Mouse (Mus musculus) activated CD4-positive, CD25-positive, alpha-beta regulatory T cell, adult 4 months (primary cell): ENCODE measurements around the gene Enoph1. TPM values are rescaled to one million over a fixed set of nuclear protein-coding genes. Genes with fewer than 3 reads are reported as not detected.

Experiments
- ATAC-seq: one replicate; pipeline ENCODE4 v1.8.0; 2017
- polyA plus RNA-seq, 2 experiments: library from polyadenylated mRNA; unstranded; fragments of 100-300 nt; shearing (Covaris generic); gene quantifications; one replicate each; pipeline ENCODE4 v1.2.1; 2017

The Enoph1 gene
- polyA plus RNA-seq = 10 to 100 TPM; 31.5 to 33.1 TPM

DNA sequence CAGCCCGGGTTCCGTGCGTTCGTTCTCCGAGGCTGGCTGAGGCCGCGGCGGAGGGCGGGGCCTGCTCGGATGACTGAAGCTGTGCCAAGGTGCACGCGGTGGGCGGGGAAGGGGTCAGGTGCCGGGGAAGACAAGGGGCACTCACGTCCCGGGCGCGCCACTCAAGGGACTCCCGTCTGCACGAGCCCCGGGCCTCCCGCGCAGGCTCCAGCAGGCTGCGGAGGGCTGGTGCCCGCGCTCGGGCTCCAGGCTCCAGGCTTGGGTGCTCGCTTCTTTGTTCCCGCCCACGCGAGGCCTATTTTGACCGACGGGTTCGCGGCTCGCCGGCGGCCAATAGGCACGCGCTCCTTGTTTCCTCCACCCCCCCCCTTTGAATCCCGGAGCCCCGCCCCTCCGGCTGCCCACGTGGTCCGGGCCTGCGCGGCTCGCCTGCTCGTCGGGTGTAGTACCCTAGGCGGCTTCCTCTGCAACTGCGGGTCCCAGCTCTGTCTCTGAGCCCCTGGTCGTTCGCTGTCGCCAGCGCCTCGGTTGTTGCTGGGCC, at the start of gene Enoph1, which contains the start of gene Hnrnpdl:
Enoph1 (plus strand) TSS at position 384 of the 541 bp plus-strand sequence.
Hnrnpdl (minus strand) TSS at position 63 of the 541 bp plus-strand sequence.
- peak; percentile 60 for ATAC-seq

DNA sequence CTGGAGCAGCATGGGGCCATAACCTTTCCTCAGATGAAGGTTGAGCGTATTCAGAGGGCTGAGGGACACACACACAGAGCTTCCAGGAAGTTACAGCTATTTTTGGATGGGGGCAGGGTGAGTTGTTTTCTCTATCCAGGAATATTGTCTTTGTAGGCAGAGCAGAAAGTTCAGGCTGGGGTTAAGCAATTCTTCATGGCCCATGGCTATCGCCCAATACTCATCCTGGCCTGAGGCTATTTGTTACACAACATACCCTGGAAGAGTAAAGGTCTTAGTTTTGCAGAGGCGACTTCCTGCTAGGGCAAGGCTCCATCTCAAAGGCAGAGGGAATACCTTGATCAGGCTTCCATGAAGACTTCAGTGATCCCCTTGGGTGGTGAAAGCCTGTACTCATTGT, 45.6 kb upstream of the Enoph1 start:
- ATAC-seq = no peak

DNA sequence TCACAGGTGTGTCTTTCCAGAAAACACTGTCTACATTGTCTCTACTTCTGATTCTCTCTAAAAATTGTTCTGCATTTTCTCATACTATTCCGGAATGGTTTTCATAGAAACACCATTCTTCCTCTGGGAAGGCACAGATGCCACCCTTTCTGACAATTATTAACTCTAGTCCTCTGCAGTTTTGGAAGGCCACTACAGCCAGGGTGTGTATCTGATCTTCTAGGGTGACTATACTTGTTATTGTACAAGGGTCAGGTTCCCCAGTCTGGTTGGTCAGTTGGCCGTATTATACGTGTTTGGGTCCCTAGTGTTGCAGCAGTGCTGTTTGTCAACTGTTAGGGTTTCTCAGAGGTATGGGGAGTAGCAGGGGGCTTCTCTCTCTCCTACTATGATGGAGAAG, 45.1 kb upstream of the Enoph1 start:
- no peak for ATAC-seq

DNA sequence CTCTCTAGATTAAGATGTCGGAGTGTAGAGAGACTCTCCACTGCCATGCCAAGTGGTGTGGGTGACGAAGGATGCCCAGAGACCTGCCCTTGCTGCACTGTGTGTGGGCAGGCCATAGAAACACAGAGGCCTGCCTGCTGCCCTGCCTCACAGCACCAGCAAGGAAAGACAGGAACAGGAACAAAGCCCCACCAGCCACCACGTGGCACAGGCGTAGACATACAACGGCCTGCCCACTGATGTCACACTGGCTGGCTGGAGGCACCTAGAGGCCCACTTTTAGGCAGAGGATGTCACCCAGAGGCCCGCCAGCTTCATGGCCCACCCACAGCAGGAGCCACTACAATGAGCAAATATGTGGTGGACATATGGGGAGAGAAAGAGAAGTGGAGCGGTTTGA, 39.7 kb upstream of the Enoph1 start:
- ATAC-seq = no peak

DNA sequence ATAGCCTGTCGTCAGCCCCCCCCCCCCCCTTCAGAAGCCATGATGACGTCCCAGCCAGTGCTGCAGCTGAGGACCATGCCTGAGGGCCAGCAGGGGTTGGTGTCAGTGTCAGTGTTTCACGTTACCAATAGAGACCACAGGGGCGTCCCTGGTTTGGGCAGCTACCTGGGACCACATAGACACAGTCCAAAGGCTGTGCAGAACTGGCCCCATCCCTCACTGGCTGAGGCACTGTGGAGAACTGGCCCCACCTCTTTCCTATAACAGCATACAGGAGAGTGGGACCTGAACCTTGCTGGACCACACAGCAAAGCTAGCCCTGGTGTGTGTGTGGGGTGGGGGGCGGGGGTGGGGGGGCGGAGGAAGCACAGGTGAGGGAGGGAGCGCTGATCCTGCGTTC, 39.3 kb upstream of the Enoph1 start:
- no peak for ATAC-seq

DNA sequence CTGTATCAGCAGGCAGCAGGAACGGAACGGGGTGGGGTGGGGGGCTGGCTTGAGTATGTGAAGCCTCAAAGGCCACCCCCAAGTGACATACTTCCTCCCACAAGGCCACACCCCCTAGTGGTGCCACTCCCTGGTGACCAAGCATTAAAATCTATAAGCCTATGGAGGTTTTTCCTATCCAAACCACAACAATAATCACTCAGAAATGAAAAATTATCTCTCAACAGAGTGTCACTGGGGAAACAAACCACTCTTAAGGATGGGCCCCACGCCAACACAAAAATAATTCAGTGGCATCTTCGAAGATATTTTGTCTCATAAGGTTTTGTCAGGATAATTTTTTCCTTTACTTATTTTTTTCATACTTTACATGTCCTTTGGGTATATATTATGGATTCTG, 35.9 kb upstream of the Enoph1 start:
- no peak for ATAC-seq

DNA sequence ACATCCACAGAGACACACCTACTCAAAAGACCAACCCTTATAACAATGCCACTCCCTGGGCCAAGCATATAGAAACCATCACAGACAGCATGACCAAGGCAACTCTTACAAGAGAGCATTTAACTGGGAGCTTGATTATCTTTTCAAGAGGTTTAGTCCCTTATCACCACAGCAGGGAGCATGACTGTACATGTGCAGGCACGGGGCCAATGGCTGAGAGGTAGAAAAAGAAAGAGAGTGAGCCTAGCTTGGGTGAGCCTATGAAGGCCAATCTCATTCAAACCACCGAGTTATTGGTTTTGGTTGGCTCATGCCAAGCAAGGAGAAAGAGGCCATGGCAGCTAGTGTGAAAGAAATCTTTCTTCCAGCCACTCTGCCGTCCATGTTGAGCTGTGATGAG, 34.4 kb upstream of the Enoph1 start:
- no peak for ATAC-seq

DNA sequence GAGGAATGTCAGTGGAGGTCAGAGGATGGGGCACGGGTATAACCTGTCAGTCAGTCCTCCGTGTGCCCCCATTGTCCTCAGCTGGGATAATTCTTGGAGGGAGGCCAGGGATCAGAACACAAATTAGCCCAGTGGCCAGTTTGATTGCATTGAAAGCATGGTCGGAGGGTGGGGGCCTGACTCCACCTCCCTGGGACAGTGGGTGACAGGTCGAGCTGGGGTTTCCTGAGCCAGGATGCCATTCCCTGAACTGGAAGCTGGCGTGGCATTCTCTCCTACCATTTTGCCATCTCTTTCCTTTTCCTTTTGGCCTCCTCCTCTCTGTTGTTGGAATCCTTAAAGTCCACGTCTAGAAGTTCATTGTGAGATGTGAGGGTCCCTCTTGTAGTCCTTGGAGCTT, 33.9 kb upstream of the Enoph1 start:
- no peak for ATAC-seq

DNA sequence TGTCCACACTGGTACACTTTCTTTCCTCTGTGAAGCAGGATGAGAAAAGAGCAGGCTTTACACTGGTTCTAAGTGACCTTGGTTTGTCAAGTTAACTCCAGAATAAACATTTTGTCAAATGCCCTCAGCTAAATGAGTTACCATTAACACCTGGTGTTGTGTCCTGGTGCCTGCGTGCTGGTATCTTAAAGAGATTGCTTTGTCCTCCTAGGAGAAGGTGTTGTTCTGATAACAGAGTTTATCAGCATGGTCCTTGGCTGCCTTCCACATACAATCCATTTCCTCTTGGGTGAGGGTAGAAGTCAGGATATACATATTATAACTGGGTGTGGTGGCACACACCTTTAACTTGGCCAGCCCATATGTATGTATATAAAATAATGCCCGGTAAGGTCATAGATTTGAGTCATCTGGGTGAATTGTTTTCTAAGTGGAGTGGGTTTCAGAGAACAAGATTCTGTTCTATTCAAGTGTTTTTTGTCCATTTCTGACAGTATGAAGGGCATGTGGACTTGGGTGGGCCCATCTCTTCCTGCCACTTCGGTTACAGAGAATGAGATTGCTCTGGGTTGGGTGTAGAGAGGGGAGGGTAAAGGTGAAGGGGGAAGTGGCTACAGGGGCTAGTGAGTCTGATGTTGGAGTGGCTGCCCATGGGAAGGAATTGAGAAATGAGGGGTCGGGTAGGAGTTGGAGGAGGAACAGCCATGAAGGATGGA, 33.3 kb upstream of the Enoph1 start:
- no peak for ATAC-seq

DNA sequence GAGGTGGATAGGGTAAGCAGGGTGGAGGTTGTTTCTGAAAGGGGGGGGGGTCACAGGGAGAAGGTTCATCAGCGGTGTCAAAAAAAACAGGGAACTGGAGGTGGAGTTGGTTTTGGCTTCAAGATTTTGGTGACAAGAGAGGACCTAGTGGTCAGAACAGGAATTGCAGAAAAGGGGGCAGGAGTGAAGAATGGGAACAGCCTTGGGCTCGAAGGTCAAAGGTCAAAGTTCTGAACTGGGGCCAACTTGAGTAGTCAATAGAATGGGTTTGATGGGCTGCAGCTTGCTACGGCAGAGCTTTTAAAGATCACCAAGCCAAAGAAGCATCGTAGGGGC, 32.8 kb upstream of the Enoph1 start:
- no peak for ATAC-seq

DNA sequence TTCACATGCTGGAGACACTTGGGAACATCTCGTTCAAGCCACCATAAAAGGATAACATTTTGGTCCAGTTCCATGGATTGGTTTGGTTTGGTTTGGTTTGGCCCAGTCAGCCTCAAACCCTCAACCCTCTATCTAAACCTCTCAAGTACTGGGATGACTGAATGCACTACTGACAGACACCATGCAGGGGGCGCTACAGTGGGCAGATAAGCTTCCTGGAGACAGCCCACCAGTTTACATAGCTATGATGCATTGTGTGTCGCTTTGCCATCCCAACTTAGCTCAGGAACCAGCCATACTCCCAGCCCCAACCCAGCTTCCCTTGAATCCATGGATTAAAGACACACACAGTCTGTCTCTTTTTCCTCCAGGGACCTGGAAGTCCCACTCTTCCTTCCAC, 31.3 kb upstream of the Enoph1 start:
- no peak for ATAC-seq

DNA sequence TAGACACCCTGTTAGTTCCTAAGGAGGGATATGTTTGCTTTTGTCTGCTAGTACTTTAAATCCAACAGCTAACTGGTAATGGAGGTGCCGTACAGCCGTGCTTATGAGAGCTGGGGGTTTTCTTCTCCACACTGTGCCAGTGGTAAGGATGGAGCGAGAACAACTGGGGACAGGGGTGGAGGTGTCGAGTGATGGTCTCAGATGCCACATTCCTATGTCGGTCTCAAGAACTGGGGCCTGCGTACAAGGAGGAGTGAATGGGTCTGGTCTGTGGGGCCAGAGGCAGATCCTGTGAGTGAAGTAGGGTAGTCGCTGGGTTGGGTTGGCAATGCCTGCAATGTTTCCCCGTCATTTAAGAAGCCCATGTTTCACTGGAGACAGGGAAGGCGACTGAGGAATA, 27.2 kb upstream of the Enoph1 start:
- ATAC-seq = no peak

DNA sequence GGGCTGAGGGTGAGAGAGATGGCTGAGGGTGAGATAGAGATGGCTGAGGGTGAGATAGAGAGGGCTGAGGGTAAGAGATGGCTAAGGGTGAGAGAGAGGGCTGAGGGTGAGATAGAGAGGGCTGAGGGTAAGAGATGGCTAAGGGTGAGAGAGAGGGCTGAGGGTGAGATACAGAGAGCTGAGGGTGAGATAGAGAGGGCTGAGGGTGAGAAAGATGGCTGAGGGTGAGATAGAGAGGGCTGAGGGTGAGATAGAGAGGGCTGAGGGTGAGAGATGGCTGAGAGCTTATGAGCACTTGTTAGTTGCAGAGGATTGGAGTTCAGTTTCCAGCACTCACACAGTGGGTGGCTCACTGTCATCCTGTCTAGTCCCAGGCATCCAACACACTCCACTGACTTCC, 19.7 kb upstream of the Enoph1 start:
- no peak for ATAC-seq

DNA sequence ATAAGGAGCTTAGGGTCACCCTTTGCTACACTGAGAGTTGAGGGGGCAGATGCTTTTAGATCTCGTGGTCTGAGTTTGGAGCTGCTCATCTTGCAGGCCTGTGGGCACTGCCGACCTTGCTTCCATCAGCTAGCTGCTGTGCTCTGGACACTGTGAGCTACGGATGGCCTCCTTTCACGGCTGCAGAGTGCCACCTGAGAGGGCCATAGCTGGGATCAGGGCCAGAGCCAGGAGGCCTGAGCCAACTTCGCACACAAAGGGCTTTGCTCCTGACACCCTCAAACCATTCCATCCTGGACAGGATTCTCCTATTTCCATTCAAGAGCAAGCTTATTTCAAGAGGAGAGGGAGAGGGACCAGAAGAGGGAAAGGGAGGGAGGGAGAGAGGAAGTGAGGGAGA, 15.4 kb upstream of the Enoph1 start:
- no peak for ATAC-seq

DNA sequence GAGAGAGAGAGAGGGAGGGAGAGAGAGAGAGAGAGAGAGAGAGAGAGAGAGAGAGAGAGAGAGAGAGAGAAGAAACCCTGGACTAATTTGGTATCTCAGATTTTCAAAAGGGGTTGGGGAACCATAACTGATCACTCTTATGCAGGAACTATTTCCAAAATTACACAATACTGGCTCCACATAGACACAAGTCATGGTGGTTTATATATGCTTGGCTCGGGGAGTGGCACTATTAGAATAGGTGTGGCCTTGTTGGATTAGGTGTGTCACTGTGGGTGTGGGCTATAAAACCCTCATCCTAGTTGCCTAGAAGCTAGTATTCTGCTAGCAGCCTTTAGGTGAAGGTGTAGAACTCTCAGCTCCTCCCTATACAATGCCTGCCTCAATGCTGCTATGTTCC, 14.9 kb upstream of the Enoph1 start:
- ATAC-seq = no peak

DNA sequence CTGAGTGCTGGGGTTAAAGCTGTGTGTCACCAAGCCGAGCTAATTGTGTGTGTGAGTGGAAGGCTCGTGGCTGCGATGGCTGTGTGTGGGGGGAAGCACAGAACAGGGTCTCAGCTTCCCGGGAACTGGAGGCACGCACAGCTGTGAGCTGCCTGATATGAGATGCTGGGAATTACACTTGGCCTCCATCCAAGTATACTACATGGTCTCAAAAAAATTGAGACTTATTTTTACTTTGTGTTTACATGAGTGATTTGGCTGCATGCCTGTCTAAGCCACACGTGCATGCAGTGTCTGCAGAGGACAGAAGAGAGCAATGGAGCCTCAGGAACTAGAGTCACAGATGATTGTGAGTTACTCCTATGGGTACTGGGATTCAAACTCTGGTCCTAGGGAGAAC, 9.7 kb upstream of the Enoph1 start:
- no peak for ATAC-seq

DNA sequence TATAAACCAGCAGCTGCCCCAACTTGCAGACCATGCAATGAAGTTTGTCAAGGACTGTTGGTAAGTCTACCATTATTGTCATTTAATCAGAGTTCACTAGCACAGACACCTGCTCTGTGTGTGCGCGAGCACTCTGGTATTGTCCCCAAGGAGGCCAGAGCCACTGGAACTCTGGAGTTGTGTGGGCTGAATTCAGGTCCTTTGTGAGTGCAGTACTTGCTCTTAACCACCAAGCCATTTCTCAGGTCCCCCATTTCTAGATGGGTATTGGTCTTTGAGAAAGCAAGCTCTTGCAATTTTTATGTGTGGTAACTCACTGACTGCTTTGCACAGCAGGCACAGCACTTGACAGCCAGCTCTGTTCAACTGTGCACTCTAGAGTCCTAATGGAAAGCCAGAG, 7.7 kb upstream of the Enoph1 start:
- ATAC-seq = no peak

DNA sequence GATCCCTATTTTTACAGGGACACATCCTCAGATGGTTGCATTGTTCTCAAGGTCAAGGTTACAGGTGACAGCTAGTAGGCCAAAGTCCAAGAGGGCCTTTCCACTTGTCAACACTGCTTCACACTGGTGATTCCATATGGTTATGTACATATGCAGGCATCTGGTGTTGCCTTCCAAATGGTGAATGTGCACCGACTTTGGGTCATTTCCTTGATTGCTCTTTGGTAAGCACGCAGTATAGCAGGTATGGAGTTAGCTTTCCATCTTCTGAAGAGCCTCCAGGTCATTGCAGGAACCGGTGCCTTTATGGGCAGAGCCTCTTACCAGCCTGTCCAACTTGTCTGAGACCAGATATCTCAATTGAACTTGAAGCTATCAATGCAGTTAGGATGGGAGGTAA, 7.1 kb upstream of the Enoph1 start:
- ATAC-seq = no peak

DNA sequence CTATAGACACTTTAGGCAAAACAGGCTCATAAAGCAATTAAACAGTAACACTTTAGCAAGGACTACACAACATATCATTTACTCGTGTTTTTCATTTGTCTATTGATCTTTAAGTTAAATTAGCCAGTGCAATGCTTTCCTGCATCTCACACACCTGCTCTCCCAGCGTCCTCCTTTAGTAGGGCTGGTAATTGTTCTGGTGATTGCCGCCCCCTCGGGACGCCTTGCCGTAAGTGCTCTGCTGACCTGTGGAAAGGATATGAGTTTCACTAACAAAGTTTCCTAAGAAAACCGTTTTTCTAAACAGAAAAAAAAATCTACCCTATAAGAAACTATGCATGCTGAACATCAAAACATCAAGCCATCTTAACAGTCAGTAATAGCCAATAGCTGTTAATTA, 3.8 kb upstream of the Enoph1 start:
- no peak for ATAC-seq

DNA sequence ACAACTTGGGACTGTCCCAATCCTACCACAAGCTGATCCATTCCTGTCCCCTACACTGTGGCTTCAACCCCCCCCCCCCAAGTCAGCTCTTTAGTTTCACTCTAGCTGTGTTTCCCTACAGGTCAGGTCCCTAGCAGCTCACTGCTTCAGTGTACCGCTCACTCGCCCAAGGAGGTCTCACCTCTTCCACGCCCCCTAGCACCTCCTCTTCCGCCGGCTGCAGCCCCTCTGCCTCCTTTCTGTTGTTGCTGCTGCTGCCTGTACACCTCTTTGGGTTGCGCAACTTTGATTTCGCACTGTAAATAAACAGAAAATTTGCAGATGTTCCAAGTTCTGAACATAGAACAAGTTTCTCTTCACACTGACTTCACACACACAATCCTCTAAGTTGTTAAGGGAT, 3.1 kb upstream of the Enoph1 start:
- no peak for ATAC-seq

DNA sequence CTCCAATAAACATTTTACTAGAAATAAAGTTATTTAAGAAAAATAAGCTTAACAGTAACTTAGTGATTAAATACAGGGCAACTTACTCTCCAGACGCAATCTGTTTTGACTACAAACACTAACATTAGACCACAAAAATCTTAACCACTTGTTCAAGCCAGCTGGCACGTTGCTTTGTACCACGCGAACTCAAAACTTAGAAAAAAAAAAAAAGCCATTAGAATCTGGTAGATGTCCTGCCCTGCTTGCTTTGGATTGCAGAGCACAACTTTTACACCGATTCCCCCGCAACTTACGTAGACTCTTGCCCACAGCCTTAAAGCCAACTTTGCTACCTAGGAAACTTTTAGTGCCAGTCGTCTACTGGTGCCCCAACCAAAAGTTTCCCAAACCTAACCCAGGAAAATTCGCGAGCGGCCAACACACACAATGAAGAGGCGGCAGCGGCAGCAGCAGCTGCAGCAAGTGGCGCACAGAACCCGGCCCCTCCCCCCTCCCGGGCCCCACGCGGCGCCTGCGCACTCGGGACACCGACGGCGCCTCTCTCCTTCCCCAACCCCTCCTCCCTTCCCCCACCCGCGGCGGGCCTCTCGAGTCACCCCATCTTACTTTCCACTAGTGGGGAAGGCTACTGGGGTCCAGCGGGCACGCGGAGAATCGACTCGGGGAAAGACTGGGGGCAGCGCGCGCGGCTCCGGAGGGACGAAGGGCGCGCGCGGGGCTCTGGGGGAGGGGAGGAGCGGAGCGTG, 1.6 kb upstream of the Enoph1 start:
- peak; percentile 3 for ATAC-seq

DNA sequence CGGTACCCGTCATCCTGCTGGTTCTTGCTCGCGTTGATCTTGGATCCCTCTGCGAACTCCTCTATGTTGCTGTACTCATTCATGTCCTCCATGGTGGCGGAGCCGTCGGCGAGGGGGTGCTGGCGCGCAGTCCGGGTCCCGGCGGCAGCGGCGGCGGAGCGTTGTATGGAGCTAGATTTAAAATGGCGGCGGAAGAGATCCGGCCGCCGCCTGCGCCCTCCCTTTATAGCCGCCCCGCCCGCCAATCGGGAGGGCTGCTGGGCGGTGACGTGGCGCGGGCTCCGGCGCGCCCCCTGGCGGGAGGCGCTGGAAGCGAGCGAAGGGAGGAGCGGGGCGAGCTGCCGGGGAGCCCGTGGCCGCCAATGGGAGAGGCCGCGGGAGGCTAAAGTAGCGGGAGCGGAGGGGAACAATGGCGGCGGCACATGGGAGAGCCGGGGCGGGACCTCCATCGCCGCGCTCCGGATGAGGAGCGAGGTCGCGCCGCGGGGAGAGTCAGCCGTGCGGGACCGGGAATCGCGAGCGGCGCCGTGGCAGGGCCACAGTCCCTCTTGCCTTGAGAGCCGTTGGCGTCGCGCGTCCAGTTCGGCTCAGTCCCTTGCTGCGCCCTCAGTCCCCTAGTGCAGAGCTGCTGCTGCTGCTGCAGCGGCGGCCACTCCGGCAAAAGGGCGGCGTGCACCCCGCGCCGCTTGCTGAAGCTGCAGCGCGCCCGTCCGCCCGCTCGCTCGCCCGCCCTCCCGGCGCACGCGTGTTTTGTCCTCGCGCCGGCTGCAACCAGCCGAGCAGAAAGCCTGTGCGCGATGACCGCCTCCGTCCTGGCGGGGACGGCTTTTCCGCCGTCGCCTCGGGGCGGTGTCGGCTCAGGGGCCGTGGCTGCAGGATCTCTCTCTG, 827 bp upstream of the Enoph1 start:
- peak; percentile 61 for ATAC-seq

DNA sequence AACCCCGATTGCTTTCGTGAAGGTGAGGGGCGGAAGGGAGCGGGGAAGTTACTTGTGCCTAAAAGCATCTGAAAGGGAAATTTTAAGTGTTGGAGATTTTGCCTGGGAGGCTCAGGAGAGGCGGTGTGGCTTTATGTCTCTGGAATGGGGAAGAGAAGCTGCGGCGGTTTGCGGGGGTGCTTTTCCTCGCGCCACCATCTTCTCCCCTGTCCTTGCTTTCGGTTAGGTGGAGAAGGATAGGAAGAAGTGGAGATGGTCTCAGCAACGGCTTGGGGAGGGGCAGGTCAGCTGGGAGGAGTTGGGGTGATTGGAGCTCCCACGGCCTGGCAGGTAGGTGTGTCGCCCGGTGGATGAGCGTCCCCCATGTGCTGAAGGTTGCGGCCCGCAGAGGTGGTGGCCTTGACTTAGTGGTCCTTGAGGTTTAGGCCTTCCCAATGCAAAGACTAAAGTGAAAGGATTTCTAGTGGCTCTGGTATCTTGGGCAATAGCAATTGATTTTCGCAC, 548 bp downstream of the Enoph1 start:
- ATAC-seq = no peak
